Mouse (Mus musculus): Measurements from ENCODE around the gene Fam213b.
A peak's percentile ranks its signal among the peaks of the same experiment; 100 is the strongest.

Gene Fam213b

DNA sequence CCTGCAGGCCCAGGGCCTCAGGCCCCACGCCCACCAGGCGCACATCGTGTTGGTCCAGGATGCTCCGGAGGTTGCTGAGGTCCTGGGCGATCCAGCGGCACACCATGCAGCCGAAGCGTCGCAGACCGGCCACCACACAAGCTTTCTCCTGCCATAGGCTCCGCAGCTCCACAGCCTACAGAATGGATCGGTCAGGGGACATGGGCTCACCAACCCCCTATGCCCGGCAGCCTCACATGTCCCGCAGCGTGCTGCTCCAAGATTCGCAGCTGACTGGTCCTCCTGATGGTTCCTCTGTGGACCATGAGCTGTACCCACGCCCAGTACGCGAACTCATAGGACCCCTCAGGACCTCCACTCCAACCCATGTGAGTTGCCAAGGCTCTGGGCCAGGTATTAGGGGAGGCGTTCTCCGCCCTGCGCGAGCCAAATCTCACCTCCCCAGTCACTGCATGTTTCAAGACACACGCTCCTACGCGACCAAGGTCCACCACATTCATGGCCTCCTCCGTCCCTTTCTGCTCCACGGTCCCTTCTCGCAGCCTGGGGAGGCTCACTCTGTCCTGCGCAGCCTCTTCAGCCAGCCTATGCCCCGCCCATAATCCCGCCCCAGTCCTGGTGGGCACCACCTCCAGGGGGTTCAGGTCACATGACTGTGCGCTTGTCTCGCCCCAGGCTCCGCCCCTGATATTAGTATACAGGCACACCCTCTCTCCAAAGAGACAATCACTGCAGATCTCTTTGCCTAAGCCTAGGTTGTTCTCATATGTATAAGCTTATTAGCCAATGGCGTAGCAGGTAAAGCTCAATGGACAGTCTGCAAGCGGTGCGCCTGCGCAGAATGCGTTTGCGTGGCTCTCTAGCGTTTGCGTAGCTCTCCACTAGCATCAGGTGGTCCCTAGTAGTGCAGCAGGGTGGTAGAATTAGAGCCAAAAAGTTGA lies at the start of gene Fam213b:
TSS of gene Fam213b (minus strand) at position 630 of the 941 bp plus-strand sequence.
- DNase-seq (ENCODE audit: inconsistent age in 2 of 2, low spot score in 1 of 2), result peak; percentile 89 to 94

DNA sequence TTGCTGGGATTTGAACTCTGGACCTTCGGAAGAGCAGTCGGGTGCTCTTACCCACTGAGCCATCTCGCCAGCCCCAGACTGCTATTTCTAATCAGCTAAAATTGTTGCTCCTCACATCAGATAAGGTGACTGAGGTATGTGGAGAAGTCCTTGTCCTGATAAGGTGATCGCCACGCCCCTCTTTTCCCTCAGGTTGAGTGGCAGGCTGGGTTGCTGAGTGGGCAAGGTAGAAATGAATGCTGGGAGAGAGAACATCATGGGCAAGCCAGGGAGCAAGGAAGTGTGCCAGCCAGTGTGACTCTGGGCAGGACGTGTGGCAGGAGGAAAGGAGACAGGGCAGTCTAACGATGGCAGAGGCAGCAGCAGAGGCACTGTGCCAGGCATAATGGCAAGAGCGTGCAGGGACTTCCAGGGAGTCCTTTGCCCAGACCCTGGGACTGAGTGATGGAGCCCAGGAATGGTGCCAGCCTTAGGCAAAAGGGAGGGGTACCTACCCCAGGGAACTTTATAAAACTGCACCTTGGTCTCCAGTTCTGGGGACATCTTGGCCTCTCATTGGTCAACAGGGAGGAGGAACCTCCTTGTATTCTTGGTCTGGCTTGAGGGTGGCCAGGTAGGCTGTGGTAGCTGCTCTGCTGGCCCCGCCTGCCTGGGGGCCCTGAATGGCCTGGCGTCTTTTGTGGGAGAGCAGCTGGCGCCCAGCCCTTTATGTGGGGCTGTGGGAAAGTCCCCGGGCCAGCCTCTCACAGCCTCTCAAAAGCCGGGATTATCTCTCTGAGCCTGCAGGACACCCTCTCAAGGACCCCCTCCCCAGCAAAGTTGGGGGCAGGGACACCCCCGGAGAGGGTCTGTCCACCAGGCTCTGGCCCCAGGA lies 49.4 kb upstream of the Fam213b start:
- no peak for DNase-seq (ENCODE audit: inconsistent age in 2 of 2, low spot score in 1 of 2)

DNA sequence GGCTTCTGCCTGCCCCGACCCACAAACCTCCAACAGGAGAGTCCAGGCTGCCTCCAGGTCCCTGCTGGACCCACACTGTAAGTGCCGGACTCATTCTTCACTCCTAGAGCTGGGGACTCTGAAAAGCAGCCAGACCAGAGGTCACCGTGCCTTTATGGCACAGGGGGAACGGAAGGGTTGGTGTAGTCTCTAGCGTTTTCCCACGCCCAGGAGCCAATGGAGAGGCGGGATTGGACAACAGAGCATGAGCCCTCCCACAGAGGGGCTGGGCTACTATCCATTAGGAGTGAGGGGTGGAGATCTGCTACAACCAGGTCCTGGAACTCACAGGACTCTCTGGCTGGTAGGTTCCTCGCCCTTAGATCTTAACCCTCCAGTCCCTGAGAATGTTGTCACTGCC lies 47.4 kb upstream of the Fam213b start:
- peak; percentile 71 to 89 for DNase-seq (ENCODE audit: inconsistent age in 2 of 2, low spot score in 1 of 2)

DNA sequence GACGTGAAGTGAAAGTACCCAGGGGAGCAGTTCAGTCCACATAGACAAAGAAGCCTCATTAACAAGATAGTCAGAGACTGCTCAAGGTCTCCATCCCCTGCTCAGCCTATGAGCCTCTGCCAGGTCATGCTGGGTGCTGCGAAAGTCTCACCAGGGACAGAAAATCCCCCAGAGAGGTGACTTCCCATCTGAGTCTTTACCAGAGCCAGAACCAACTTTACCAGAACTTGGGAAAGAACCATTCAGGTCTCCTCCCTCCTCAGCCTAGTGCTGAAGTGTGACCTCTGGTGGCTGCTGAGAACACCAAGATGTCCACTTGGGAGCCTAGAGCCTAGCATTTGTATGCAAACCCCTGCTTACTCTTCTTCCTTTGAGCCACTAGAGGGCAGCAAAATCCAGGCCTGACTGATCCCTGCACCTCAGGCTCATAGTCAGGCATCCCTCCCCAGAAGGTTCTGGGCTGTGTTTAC lies 45.2 kb upstream of the Fam213b start:
- peak; percentile 82 to 92 for DNase-seq (ENCODE audit: inconsistent age in 2 of 2, low spot score in 1 of 2)

DNA sequence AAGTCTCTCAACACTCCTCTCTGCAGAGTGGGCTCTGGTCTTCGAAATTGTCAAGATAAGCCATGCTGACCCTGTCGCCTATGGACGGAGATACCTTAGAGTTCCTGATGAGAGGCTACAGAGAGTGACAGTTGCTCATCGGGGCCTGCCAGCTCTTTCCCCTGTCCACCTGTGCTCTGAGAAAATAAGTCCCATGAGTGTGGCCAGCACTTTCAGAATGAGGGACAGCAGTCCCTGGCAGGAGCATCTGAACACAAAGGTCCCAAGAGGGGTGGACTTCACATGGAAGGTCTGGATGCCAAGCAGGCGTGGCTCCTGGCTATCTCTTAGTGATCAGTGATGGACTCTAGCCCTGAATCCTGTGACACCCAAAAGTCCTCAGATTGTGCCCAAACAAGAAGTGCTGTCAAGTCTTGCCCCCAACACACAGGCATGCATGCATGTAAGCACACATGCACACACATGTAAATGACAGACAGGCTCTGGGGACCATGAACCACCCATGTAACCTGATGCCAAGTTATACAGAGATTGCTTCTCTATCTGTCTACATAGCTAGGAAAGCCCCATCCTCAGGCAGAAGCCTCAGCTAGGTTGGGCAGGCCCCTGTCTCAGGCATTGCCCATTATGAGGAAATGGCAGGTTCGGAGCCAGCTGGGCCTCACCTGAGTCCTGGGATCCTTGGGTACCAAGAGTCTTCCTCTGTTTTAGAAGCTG lies 44.5 kb upstream of the Fam213b start:
- no peak for DNase-seq (ENCODE audit: inconsistent age in 2 of 2, low spot score in 1 of 2)

DNA sequence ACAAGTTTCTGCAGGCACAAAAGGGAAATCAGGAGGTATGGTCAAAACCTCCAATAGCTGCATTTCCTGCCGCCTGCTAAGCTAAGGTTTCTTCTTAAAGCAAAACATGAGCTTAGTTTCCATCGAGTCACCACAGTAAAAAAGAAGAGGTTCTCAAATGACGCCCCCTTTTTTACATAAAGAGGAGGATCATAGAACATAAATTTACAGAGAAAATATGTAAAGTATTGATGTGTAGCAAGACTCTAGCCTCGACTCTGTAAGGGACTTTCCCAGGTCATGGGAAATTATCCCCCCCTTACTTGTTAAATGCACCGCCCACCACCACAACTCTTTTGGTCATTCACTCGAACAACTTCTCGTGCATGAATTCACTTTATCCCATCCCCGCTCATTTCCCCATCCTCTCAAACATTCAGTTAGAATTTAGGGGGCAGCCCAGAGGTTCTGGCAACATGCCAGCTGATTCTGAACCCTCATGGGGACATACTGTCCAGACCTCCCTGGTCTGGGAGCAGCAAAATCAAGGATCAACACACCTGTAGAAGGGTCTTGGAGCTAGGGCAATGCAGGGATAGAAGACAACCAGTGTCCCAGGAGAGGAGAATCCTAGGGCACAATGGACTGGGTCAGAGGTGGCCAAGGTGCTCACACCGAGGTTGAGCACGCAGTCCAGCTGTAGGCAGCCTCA lies 43.8 kb upstream of the Fam213b start:
- no peak for DNase-seq (ENCODE audit: inconsistent age in 2 of 2, low spot score in 1 of 2)

DNA sequence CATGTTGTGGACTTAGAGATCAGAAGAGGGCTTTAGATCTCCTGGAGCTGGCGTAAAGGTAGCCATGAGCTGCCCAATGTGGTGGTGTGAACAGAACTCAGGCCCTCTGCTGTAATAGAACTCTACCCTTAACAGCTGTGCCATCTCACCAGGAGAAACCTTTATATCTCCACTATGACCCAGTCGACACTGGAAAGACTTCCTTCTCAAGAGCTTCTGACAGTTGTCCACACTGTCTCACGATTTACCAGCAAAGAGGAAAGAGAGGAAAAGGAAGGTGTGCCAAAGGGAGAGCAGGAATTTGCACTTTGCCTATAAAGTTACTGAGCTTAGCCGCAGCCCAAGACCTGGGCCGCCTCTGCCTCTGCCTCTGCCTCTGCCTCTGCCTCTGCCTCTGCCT lies 42.9 kb upstream of the Fam213b start:
- DNase-seq (ENCODE audit: inconsistent age in 2 of 2, low spot score in 1 of 2), result no peak

DNA sequence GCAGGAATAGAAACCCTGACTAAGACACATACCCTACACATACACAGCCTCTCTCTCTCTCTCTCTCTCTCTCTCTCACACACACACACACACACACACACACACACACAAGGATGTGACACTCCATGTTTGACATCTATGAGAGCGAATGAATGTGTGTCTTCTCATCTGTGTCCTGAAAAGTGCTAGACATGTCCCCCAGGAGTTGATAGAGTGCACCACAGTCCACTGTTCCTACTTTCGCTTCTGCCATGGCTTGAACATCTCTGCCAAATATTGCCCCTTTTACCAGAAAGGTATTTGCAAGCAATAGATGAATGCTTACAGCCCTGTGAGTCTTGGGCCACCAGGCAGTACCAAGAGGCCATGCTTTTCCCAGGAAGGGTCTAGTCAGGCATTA lies 41.2 kb upstream of the Fam213b start:
- no peak for DNase-seq (ENCODE audit: inconsistent age in 2 of 2, low spot score in 1 of 2)

DNA sequence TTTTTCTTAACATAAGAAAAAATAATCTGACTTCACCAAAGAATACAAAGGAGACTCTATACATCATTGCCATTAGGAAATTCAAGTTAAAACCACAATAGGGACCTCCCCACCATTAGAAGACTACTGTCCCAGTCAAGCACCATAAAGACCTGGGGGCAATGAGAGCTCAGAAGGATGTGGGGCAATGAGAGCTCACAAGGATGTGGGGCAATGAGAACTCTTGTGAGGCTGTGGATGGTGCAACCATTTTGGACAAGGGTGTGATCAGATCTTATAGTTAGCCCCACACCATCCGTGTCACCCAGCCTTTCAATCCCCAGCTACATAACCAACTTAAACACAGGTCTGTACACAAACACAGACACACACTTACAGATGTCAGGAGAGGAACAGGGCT lies 38.8 kb upstream of the Fam213b start:
- DNase-seq (ENCODE audit: inconsistent age in 2 of 2, low spot score in 1 of 2), result no peak

DNA sequence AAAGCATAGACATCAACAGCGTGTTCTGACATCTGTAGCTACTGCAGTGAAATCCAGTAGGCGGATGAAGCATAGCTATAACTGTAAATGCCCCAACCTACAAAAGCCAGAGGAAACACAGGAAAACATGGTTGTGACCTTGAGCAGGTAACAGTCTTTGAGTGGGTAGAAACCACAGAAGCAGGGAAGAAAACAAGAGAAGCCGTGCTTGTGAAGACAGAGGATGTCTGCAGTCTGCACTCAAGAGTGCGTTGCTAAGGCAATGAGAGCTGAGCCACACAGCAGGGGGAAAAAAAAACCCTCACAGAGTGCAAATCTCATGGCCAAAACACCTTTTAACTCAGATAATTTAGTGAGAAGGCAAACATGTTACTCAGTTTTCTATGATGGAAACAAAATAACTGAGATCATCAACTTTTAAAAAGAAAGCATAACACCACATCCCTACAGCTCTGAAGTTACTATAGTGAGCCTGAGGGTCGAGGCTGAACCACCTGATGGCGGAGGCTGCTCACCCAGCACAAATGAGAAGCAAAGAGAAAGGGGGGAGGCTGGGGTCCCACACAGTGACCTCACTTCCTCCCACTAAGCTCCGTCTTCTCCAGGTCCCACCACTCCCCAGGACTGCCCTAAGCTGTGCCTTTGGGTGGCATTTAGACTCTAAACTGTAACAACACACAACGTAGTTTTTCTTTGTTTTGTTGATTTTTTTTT lies 37.8 kb upstream of the Fam213b start:
- DNase-seq (ENCODE audit: inconsistent age in 2 of 2, low spot score in 1 of 2), result no peak

DNA sequence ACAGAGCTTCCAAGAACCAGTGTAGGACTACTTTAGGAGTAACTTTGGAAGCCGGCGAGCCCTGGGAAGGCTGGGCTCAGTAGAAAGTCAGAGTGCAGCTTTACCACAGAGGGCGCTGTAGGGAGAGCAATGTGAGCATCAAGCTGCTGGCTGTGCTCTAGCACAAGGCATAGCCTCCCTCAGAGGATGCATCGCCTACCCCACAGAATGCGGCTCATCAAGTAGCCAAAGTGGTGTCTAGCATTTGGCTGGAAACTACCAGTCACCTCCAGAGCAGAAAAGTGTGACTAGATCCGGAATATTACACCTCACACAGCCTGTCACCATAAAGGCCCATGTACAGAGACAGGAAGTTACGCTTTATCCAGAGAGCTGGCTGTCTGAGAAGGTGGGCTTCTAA lies 36.9 kb upstream of the Fam213b start:
- DNase-seq (ENCODE audit: inconsistent age in 2 of 2, low spot score in 1 of 2), result no peak

DNA sequence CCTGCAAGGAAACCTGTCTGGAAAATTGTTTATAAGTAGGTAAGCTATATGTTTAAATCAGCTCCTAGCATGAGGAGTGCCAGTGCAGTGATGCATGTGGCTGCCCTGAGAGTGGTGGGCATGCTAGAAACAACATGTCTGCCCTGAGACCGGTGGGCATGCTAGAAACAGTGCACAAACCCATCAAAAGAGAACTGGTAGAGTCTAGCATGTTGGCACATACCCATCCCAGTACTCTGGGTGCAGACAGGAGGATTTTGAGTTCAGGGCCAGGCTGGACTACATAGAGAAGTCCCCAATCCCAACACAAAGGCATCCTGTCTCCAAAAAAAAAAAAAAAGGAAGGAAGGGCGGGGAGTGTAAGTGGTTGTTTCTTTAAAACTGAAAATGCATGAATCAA lies 35.9 kb upstream of the Fam213b start:
- DNase-seq (ENCODE audit: inconsistent age in 2 of 2, low spot score in 1 of 2), result peak in 1 of 2 experiments; percentile 51

DNA sequence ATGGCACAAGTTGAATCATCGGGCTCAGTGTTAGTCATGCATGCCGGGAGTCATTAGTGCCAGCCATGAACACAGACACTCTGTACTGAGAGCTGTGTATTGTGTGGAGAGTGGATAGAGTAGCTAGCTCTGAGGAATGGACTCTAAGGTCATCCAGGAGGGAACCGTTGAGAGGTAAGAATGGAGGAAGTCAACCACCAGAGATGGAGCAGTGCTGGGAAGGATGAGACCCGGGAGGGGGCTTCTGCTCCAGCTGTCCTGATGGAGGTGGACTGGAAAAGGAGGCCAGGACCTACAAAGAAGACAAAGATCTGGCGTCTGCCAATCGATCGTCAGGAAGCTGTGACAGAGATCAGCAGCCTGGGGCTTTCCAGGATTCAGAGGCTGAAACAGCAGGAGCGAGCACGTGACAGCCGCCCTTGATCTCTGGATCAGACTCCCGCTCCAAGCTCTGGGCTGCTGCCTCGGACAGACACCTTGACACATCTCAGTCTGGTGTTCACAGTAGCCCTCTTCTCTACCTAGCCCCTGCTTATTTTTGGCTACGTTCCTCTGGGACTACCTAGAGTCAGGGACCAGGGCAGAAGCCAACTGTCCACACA lies 34.5 kb upstream of the Fam213b start:
- DNase-seq (ENCODE audit: inconsistent age in 2 of 2, low spot score in 1 of 2), result peak; percentile 36 to 76

DNA sequence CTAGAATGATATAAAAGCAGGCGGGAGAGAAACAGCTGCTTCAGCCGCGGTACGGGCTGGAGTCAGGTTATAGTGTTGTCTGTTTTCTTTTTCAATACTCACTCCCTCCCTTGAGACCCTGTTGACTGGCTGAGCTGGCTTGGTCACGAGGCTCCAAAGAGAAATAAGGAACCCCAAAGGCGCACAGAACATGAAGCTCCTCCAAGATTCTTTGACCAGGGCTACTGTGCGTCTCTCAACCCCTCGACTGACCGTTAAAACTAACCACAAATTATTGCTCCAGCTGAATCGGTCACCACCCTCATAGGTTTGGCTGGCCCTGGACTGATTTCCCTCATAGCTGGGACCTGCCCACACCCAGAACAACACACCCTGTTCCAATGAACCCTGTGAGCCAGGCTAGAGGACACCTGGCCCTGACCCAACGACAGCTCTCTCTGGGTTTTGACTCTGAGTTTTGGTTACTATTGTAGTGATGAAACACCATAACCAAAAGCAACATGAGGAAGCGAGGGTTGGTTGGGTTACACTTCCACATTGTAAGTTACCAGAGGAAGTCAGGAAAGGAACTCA lies 30.2 kb upstream of the Fam213b start:
- peak in 1 of 2 experiments; percentile 59 for DNase-seq (ENCODE audit: inconsistent age in 2 of 2, low spot score in 1 of 2)

DNA sequence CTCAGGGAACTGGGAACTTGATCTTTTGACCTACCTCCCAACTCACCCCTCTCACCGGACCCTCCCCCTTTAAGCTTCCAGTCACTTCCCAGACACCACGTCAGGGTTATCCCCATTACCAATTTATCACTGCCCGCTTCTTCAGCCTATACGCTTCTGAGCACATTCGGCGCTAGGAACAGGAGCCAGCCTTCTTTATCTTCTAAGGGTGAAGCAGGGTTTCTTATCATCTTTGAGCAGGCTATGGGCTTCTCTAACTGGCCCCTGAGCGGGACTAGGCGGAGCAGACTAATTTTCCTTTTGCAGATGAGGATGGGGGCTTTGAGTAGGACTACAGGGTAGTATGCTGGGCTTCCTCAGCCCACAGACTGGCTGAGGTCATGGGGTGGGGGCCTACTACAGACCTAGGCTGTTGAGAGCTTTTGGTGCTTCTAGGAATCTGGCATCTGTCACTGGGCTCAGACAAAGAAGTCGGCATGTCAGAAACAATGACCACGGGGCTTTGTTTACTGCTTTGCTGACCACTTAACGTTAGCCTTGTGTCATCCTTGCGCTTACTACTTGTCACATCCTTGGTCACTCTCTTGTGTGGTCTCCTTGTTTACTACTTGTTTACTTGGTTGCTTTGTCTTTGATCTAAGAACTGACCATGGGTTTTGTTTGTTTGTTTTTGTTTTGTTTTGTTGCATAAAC lies 29.6 kb upstream of the Fam213b start, which contains the start of gene Tnfrsf14:
TSS of gene Tnfrsf14 (minus strand) at position 169 of the 693 bp plus-strand sequence.
- no peak for DNase-seq (ENCODE audit: inconsistent age in 2 of 2, low spot score in 1 of 2)

DNA sequence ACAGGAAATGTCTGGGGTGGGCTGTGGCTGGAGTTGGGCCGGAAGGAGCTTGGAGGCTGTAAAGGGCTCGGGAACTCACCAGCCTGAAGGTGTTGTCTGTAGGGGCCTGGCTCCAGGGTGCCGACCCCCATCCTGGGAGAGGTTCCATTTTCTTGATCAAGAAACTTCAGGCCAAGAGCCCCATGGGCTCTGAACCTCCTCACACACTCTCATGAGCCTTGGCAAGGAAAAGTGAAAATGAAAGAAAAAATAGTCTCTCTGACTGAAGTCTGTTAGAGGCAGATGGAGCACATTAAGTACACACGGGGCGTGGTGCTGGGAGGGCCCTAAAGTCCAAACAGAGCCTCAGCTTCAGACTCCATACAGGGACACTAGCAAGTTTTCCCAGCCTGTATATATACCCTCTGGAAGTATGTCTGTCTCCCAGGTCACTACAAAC lies 29.0 kb upstream of the Fam213b start:
- DNase-seq (ENCODE audit: inconsistent age in 2 of 2, low spot score in 1 of 2), result peak in 1 of 2 experiments; percentile 70

DNA sequence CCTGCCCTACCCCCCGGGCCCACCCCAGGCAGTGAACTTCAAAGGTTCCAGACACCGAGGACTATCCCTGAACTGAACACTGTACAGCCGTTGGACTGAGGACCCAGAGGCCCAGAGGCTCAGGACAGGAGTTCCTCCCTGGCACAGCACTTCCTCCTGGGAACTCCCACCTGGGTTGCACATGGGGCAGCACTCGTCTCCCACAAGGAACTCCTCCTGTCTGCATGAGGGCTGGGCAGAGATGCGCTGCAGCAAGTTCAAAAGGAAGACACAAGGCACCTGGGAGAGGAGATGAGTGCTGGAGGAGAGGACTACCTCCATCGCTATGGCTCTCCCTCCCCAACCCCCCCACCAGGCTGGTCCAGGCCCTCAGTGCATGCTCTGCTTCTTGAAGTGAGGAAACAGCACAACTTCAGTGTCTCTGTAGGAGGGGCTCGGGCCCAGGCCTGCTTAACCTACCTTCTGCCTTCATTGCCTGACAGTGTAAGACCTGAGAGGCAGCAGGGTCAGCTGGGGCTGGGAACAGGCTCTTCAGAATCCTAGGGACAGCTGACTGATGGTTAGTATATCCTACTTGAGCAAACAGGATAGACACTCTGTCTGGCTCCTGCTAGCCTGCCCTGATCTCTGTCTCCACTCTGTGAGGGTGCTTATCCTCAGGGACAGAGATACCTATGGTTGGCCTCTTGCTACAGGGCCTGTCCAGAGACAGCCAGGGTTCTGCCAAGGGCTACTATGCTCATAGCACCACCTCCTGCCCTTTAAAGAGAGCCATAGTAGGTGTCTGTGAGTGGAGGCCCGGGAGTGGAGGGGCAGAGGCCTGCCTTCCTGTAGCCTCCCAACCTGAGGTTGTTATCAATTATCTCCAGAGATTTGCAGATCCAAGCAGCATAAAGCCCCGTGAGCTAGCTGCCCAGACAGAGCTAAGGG lies 28.3 kb upstream of the Fam213b start:
- DNase-seq (ENCODE audit: inconsistent age in 2 of 2, low spot score in 1 of 2), result peak in 1 of 2 experiments; percentile 44
